Mouse (Mus musculus): ENCODE results near the gene Lgmn. TPM values are rescaled to one million over a fixed set of nuclear protein-coding genes. Genes with fewer than 3 reads are reported as not detected.

Lgmn gene
- polyA plus RNA-seq, 1 experiment from 2014 or later: 139 TPM

DNA sequence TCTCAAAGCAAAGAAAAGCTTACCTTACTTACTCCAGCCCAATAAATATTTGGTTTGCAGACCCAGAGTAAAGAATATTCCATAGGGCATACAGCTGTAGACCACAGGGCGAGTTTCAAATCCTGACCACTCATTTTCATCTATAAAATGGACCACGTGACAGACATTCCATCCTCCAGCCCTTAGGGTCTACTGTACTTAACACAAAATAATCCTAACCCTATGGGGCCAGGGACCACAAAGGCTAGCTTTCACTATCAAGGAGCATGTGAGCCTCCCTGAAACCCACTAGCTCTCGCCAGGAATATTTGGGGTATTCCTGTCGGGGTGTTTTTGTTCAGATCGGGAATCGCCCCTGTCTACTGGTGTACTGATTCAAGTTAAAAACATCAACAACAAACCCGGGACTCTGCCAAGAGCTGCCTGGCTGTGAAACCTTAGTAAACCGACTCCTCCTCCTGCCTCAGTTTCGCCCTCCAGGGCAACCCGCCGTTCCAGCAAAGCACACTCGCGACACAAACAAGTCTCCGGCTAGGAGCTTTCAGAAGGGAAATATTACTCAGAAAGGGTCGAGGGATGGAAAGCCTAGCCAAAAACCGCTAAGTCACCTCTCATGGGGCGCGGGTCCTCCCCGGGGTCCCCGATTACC is 506 bp downstream of the Lgmn start:
- Histone ChIP-seq H3K4me1 (replicated peaks; ENCODE audit: control insufficient read depth, insufficient read depth, low read length) (peaks cover 8% of the 10 kb centered on the region), H3K9ac (ENCODE audit: low read length) (peak overlapping the region; percentile 75), H3K4me2 (ENCODE audit: low read depth, low read length) (peak overlapping the region; percentile 69), H3K36me3 (ENCODE audit: control insufficient read depth, insufficient read depth, low read length) (no peaks in the 10 kb centered on the region), H3K27ac (ENCODE audit: low read length) (peak overlapping the region; percentile 19), H3K9me3 (ENCODE audit: control insufficient read depth, low read length) (no peaks in the 10 kb centered on the region), H3K4me3 (ENCODE audit: low read length) (peak overlapping the region; percentile 69), H3K27me3 (ENCODE audit: control insufficient read depth, insufficient read depth, low read depth, low read length) (no peaks in the 10 kb centered on the region)
- ATAC-seq (ENCODE audit: low read depth): peak; percentile 18
- WGBS: 2% methylated on average over 20 of the region's 20 CpGs

GRCm38 (mm10) chr12:102437952-102438351 is 1.7 kb downstream of the Lgmn start:
- Histone ChIP-seq H3K4me2 (ENCODE audit: low read depth, low read length) (peak overlapping the region; percentile 69), H3K4me3 (ENCODE audit: low read length) (peak overlapping the region; percentile 69), H3K4me1 (replicated peaks; ENCODE audit: control insufficient read depth, insufficient read depth, low read length) (peaks cover 8% of the 10 kb centered on the region), H3K27me3 (ENCODE audit: control insufficient read depth, insufficient read depth, low read depth, low read length) (no peaks in the 10 kb centered on the region), H3K27ac (ENCODE audit: low read length) (peak overlapping the region; percentile 53), H3K36me3 (ENCODE audit: control insufficient read depth, insufficient read depth, low read length) (no peaks in the 10 kb centered on the region), H3K9ac (ENCODE audit: low read length) (peak overlapping the region; percentile 17; the same call in 1 of the 2 replicates), H3K9me3 (ENCODE audit: control insufficient read depth, low read length) (no peaks in the 10 kb centered on the region)
- 53% methylated on average over 5 of the region's 5 CpGs for WGBS
- peak; percentile 56 for ATAC-seq (ENCODE audit: low read depth)

DNA sequence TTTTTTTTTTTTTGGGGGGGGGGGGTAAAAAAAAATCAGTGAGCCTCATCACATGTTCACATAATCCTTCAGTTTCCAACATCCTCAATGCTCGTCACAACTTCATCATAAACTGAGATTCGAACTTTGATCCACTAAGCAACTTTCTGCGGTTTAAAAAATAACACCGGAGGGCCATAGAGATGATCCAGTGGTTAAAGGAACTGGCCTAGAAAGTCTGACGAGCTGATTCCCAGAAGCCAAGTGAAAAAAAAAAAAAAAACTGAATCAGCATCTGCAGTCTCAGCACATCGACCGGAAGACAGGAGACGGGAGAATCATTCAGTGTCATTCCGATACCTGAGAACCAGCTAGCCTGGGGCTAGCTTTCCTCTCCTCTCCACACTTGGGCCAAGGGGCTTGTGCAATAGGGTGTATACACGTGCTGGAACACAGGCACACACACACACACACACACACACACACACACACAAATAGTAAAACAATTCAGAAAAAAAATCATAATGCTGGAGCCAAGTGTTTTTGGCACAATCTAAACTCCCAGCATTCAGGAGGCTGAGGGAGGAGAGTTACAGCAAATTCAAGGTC is 2.6 kb downstream of the Lgmn start:
- peak overlapping the region; percentile 15 for H3K4me2 ChIP-seq (ENCODE audit: low read depth, low read length)
- H3K36me3 ChIP-seq (ENCODE audit: control insufficient read depth, insufficient read depth, low read length): no peaks in the 10 kb centered on the region
- peak overlapping the region; percentile 65 for H3K27ac ChIP-seq (ENCODE audit: low read length)
- no peak overlapping the region for H3K9ac ChIP-seq (ENCODE audit: low read length)
- no peak overlapping the region for H3K4me3 ChIP-seq (ENCODE audit: low read length)
- no peaks in the 10 kb centered on the region for H3K27me3 ChIP-seq (ENCODE audit: control insufficient read depth, insufficient read depth, low read depth, low read length)
- no peaks in the 10 kb centered on the region for H3K9me3 ChIP-seq (ENCODE audit: control insufficient read depth, low read length)
- 57% methylated on average over 10 of the region's 10 CpGs for WGBS
- H3K4me1 ChIP-seq (replicated peaks; ENCODE audit: control insufficient read depth, insufficient read depth, low read length): peaks cover 12% of the 10 kb centered on the region
- ATAC-seq (ENCODE audit: low read depth): no peak

DNA sequence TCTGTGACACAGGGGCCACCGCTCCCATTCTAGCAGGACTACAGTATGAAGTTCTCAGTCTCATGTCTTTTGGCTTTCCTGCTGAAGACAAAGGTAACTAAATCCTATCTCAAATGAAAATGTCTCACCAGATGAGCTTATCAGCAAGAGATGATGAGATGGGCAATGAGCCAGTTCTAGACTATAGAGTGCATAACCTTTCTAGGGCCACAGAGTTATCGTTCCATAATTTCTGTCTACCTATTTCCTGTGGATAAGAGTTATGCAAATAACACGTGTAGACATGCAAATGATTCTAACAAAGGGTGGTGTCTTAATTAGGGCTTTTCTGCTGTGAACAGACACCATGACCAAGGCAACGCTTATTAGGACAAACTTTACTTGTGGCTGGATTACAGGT is 5.5 kb downstream of the Lgmn start:
- no peak overlapping the region for H3K4me2 ChIP-seq (ENCODE audit: low read depth, low read length)
- no peaks in the 10 kb centered on the region for H3K9me3 ChIP-seq (ENCODE audit: control insufficient read depth, low read length)
- ATAC-seq (ENCODE audit: low read depth): no peak
- H3K27me3 ChIP-seq (ENCODE audit: control insufficient read depth, insufficient read depth, low read depth, low read length): no peaks in the 10 kb centered on the region
- 76% methylated on average over 4 of the region's 4 CpGs for WGBS
- H3K27ac ChIP-seq (ENCODE audit: low read length): no peak overlapping the region
- H3K9ac ChIP-seq (ENCODE audit: low read length): no peak overlapping the region
- peaks cover 9% of the 10 kb centered on the region for H3K4me1 ChIP-seq (replicated peaks; ENCODE audit: control insufficient read depth, insufficient read depth, low read length)
- no peak overlapping the region for H3K4me3 ChIP-seq (ENCODE audit: low read length)
- no peaks in the 10 kb centered on the region for H3K36me3 ChIP-seq (ENCODE audit: control insufficient read depth, insufficient read depth, low read length)

GRCm38 (mm10) chr12:102432238-102432637 is 7.4 kb downstream of the Lgmn start:
- Histone ChIP-seq H3K9me3 (ENCODE audit: control insufficient read depth, low read length) (no peaks in the 10 kb centered on the region), H3K27ac (ENCODE audit: low read length) (no peak overlapping the region), H3K4me3 (ENCODE audit: low read length) (no peak overlapping the region), H3K9ac (ENCODE audit: low read length) (no peak overlapping the region), H3K4me2 (ENCODE audit: low read depth, low read length) (no peak overlapping the region), H3K27me3 (ENCODE audit: control insufficient read depth, insufficient read depth, low read depth, low read length) (no peaks in the 10 kb centered on the region), H3K36me3 (ENCODE audit: control insufficient read depth, insufficient read depth, low read length) (no peaks in the 10 kb centered on the region), H3K4me1 (replicated peaks; ENCODE audit: control insufficient read depth, insufficient read depth, low read length) (peaks cover 3% of the 10 kb centered on the region; the same call in 1 of the 2 replicates)
- ATAC-seq (ENCODE audit: low read depth): peak; percentile 38
- WGBS: 63% methylated on average over 12 of the region's 12 CpGs

GRCm38 (mm10) chr12:102430228-102430627 is 9.4 kb downstream of the Lgmn start:
- WGBS: 89% methylated on average over 4 of the region's 4 CpGs
- ATAC-seq (ENCODE audit: low read depth): no peak
- 0 out of 2 replicates have a peak, but pooled peaks cover 2% of the 10 kb centered on the region for H3K9me3 ChIP-seq (ENCODE audit: control insufficient read depth, low read length)

DNA sequence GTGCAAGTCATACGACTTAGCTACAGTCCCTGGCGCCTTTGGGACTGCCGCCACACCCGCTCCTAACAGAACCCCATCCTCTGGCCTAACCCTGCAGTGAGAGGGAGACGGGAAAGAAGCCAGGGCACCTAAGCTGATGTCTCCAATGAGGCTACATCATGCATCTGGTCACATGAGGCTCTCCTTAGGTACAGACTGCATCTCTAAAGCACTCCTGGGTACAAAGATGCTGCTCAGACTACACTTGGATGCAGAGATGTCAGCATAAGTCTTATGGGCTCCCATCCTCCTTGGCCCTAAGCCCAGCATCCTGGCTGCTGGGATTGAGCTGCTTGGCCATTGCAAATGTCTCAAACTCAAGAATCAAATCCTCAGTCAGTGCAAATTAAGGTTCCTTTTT is 10.0 kb downstream of the Lgmn start:
- WGBS: 84% methylated on average over 5 of the region's 5 CpGs
- no peak for ATAC-seq (ENCODE audit: low read depth)
- H3K9me3 ChIP-seq (ENCODE audit: control insufficient read depth, low read length): 0 out of 2 replicates have a peak, but pooled peaks cover 2% of the 10 kb centered on the region
- H3K36me3 ChIP-seq (ENCODE audit: control insufficient read depth, insufficient read depth, low read length): peaks cover 3% of the 10 kb centered on the region; the same call in 1 of the 2 replicates
- peaks cover 9% of the 10 kb centered on the region; the same call in 1 of the 2 replicates for H3K4me1 ChIP-seq (replicated peaks; ENCODE audit: control insufficient read depth, insufficient read depth, low read length)
- H3K4me2 ChIP-seq (ENCODE audit: low read depth, low read length): no peak overlapping the region
- H3K27me3 ChIP-seq (ENCODE audit: control insufficient read depth, insufficient read depth, low read depth, low read length): no peaks in the 10 kb centered on the region
- no peak overlapping the region for H3K27ac ChIP-seq (ENCODE audit: low read length)
- H3K9ac ChIP-seq (ENCODE audit: low read length): no peak overlapping the region
- no peak overlapping the region for H3K4me3 ChIP-seq (ENCODE audit: low read length)

More at GRCm38 (mm10) chr12:102430228-102430627, 9.4 kb downstream of the Lgmn start:
- no peaks in the 10 kb centered on the region for H3K27me3 ChIP-seq (ENCODE audit: control insufficient read depth, insufficient read depth, low read depth, low read length)
- peaks cover 4% of the 10 kb centered on the region; the same call in 1 of the 2 replicates for H3K4me1 ChIP-seq (replicated peaks; ENCODE audit: control insufficient read depth, insufficient read depth, low read length)
- H3K27ac ChIP-seq (ENCODE audit: low read length): no peak overlapping the region
- no peak overlapping the region for H3K9ac ChIP-seq (ENCODE audit: low read length)
- H3K36me3 ChIP-seq (ENCODE audit: control insufficient read depth, insufficient read depth, low read length): peaks cover 3% of the 10 kb centered on the region; the same call in 1 of the 2 replicates
- no peak overlapping the region for H3K4me3 ChIP-seq (ENCODE audit: low read length)
- no peak overlapping the region for H3K4me2 ChIP-seq (ENCODE audit: low read depth, low read length)

- Histone ChIP-seq H3K9me3 (ENCODE audit: control insufficient read depth, low read length) (0 out of 2 replicates have a peak, but pooled peaks cover 2% of the 10 kb centered on the region), H3K4me1 (replicated peaks; ENCODE audit: control insufficient read depth, insufficient read depth, low read length) (peaks cover 8% of the 10 kb centered on the region; the same call in 1 of the 2 replicates), H3K4me2 (ENCODE audit: low read depth, low read length) (no peak overlapping the region), H3K27ac (ENCODE audit: low read length) (no peak overlapping the region), H3K9ac (ENCODE audit: low read length) (no peak overlapping the region), H3K4me3 (ENCODE audit: low read length) (no peak overlapping the region), H3K36me3 (ENCODE audit: control insufficient read depth, insufficient read depth, low read length) (peaks cover 6% of the 10 kb centered on the region; the same call in 1 of the 2 replicates), H3K27me3 (ENCODE audit: control insufficient read depth, insufficient read depth, low read depth, low read length) (no peaks in the 10 kb centered on the region)
- ATAC-seq (ENCODE audit: low read depth): no peak
- 86% methylated on average over 7 of the region's 7 CpGs for WGBS
Observed at GRCm38 (mm10) chr12:102426285-102426684, 13.3 kb downstream of the Lgmn start.

DNA sequence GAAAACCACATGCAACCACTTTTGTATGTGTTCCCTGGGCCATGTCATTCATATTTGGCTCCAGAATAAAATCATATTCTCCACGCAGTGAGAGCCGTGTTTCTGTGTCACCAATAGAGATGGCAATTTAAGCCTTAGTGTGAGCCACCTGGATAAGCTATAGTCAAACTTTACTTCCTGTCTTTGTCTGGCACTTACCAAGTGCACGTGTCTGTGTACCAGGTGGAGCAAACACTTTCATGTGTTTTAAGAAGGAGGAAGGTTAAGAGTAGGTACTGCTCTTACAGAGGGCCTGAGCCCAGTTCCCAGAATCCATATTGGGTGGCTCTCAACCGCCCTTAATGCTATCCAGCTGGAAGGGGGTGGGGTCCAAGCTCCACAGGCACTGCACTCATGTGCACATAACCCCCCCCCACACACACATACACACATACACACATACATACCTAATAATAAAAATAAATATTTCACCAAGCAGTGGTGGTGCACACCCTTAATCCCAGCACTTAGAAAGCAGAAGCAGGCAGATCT is 14.5 kb downstream of the Lgmn start:
- 0 out of 2 replicates have a peak, but pooled peaks have one; percentile 29 for ATAC-seq (ENCODE audit: low read depth)
- no peak overlapping the region for H3K27ac ChIP-seq (ENCODE audit: low read length)

More for the DNA sequence above, 14.5 kb downstream of the Lgmn start:
- no peaks in the 10 kb centered on the region for H3K27me3 ChIP-seq (ENCODE audit: control insufficient read depth, insufficient read depth, low read depth, low read length)
- H3K4me1 ChIP-seq (replicated peaks; ENCODE audit: control insufficient read depth, insufficient read depth, low read length): peaks cover 8% of the 10 kb centered on the region; the same call in 1 of the 2 replicates
- H3K9ac ChIP-seq (ENCODE audit: low read length): no peak overlapping the region
- peaks cover 6% of the 10 kb centered on the region; the same call in 1 of the 2 replicates for H3K36me3 ChIP-seq (ENCODE audit: control insufficient read depth, insufficient read depth, low read length)
- 52% methylated on average over 4 of the region's 4 CpGs for WGBS
- H3K4me2 ChIP-seq (ENCODE audit: low read depth, low read length): no peak overlapping the region
- no peak overlapping the region for H3K4me3 ChIP-seq (ENCODE audit: low read length)
- 0 out of 2 replicates have a peak, but pooled peaks cover 2% of the 10 kb centered on the region for H3K9me3 ChIP-seq (ENCODE audit: control insufficient read depth, low read length)

Data from lung, embryonic 16.5 days (tissue).